Mouse (Mus musculus) macrophage (primary cell): ENCODE results near the gene Hist2h2ab. TPM values are rescaled to one million over a fixed set of nuclear protein-coding genes. Genes with fewer than 3 reads are reported as not detected.
A peak's percentile ranks its signal among the peaks of the same experiment; 100 is the strongest.
"Not testable (repeated sequence)": the region's sequence is repeated elsewhere in the genome, so short reads cannot be mapped to it uniquely, and the experiment has no call there.

ENCODE experiments used
- H3K27ac ChIP-seq: fragments of 350-480 bp; formaldehyde crosslinking; 2 replicates; pipeline ENCODE4 v1.9.0; 2021
- H3K36me3 ChIP-seq: fragments of 350-480 bp; formaldehyde crosslinking; 2 replicates; pipeline ENCODE4 v1.9.0; 2021; ENCODE audit errors: inconsistent target
- H3K4me3 ChIP-seq: fragments of 350-480 bp; formaldehyde crosslinking; 2 replicates; pipeline ENCODE4 v1.9.0; 2021; ENCODE audit errors: inconsistent target
- H3K79me2 ChIP-seq: fragments of 350-480 bp; formaldehyde crosslinking; 2 replicates; pipeline ENCODE4 v1.9.0; 2021; ENCODE audit errors: inconsistent target
- WGBS: methylation state at CpG from one replicate; pipeline ENCODE4 v1.1.7; 2026; ENCODE audit warnings: inconsistent platforms; ENCODE audit not compliant: missing documents; 5-methylcytosine and 5-hydroxymethylcytosine counted together
- polyA plus RNA-seq: library from polyadenylated mRNA; stranded (reverse); fragments of 250-400 nt; gene quantifications from 3 replicates; pipeline ENCODE4 v1.2.4, GENCODE M21; 2018; ENCODE audit warnings: inconsistent platforms

Gene Hist2h2ab
- polyA plus RNA-seq, 1 experiment from 2014 or later: not detected

DNA sequence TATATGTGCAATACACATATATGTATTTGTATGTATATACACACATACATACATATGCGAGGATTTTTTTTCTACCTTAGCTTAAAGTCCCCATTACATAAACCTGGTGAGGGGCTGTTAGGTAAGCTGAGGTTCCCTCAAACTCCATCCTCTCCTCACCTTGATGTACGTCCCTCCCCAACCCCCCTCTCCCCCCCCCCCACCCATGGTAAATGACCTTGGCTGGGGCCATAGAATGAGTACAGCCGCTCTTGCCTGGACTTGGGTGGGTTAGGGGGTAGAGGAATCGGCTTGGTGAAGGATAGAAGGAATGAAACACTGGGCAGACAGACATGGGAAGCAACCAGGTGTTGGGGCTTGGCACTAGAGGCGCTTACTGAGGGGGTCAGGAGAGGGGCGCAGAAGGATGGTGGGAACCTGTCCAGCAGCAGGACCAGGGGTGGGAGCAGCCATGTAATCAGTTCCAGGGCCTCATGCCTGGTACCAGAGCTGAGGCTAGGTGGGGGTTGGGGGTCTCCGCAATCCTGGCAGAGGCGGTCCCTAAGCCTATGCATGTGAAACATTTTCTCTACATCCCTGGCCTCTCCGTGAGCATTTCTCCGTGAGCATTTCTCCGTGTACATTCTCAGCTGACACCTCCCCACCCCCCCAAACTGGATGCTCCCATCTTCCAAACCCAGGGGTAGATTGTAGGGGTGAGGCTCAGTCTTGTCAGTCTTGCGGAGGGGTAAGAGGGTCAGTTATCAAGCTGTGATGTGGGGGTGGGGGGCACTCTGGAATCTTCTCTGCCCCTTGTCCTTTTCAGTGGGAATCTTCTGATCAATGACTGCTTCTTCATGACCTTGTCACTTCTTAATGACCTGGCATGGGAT lies 37.9 kb upstream of the Hist2h2ab start:
- 88% methylated on average over 11 of the region's 12 CpGs for WGBS
- H3K4me3 ChIP-seq: no peak overlapping the region
- H3K36me3 ChIP-seq: peaks cover 14% of the 10 kb centered on the region
- no peaks in the 10 kb centered on the region for H3K79me2 ChIP-seq
- no peak overlapping the region for H3K27ac ChIP-seq

DNA sequence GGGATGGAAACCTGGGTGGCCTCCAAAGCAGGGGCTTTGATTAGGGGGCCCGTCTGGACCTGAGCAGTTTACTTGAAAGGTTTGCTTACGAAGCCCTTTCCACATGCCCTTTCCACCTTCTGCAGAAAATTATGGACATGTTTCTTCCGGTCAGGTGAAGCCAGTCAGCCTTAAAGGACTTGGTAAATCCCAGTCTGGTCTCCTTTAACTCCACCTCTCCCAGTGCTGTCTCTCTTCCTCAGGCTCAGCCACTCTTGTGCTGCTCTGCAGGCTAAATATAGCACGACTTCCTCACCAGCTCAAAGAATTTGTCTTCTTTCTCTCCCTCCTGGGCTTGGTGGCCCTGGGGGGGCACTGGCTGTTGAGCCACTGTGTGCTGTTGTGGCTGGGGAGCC lies 37.3 kb upstream of the Hist2h2ab start:
- peaks cover 13% of the 10 kb centered on the region for H3K36me3 ChIP-seq
- no peak overlapping the region for H3K27ac ChIP-seq
- H3K79me2 ChIP-seq: no peaks in the 10 kb centered on the region
- H3K4me3 ChIP-seq: no peak overlapping the region
- WGBS: 43% methylated on average over 4 of the region's 4 CpGs

DNA sequence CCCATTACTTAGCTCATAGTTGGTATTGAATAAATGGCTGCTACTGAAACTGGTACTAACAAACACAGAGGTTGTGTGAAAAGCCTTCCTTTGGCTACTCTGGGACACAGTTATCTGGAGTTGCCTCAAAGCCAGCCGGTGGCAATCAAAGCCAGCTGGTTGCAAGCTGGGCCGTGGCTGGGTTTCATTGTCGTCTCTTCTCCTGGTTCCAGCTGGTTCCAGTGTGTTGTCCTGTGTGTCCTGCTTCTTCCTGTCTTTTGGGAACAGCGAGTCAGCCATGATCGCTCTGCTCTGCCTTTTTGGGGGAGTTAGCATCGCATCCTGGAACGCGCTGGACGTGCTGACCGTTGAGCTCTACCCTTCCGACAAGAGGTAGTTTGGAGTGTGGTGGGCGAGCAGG lies 26.7 kb upstream of the Hist2h2ab start:
- H3K27ac ChIP-seq: no peak overlapping the region
- no peak overlapping the region for H3K4me3 ChIP-seq
- WGBS: 96% methylated on average over 11 of the region's 12 CpGs
- H3K36me3 ChIP-seq: no peaks in the 10 kb centered on the region
- H3K79me2 ChIP-seq: no peaks in the 10 kb centered on the region

DNA sequence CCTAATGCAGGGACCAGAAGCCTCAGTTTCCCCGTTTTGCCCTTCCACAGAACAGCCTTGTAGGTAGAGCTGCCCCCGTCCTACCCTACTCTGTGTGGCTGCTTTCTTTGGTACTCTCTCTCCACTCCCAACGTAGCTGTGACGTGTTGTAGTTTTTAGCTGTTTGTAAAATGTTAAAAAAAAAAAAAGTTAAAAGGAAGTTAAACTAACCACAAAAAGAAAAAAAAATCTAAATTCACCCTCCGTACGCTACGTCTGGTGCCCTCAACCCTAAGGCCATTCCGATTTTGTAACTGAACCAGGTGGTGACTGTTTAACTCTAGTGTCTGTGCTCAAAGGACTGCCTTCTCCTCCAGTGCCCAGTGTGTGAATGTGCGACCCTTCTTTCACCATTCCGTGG lies 24.7 kb upstream of the Hist2h2ab start:
- 36% methylated on average over 10 of the region's 10 CpGs for WGBS
- Histone ChIP-seq H3K27ac (no peak overlapping the region), H3K79me2 (no peaks in the 10 kb centered on the region), H3K4me3 (no peak overlapping the region), H3K36me3 (no peaks in the 10 kb centered on the region)

DNA sequence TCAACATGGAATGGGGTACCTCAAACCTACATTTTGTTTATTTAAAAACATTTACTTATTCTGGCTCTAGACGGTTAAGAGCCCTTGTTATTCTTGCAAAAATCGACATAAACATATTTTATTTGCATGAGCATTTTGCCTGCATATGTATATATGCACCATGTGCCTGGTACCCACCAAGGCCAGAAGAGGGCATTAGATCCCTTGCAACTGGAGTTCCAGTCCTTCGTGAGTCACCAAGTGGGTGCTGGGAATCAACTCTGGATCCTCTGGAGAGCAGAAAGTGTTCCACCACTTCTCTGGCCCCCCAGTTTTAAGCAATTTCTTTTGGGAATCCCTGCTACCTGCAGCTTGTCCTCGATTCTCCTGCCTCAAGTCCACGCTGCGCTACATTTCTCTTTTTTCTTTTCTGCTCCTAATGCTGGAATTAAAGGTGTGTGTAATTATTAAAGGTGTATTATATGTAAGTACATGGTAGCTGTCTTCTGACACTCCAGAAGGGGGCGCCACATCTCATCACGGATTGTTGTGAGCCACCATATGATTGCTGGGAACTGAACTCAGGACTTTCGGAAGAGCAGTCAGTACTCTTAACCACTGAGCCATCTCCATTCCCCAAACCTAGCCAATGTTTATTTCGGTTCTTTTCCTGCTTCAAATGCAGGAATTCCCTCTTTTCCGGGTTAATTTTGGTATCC lies 23.9 kb upstream of the Hist2h2ab start:
- no peaks in the 10 kb centered on the region for H3K79me2 ChIP-seq
- 92% methylated on average over 11 of the region's 11 CpGs for WGBS
- no peak overlapping the region for H3K4me3 ChIP-seq
- no peaks in the 10 kb centered on the region for H3K36me3 ChIP-seq
- H3K27ac ChIP-seq: no peak overlapping the region

DNA sequence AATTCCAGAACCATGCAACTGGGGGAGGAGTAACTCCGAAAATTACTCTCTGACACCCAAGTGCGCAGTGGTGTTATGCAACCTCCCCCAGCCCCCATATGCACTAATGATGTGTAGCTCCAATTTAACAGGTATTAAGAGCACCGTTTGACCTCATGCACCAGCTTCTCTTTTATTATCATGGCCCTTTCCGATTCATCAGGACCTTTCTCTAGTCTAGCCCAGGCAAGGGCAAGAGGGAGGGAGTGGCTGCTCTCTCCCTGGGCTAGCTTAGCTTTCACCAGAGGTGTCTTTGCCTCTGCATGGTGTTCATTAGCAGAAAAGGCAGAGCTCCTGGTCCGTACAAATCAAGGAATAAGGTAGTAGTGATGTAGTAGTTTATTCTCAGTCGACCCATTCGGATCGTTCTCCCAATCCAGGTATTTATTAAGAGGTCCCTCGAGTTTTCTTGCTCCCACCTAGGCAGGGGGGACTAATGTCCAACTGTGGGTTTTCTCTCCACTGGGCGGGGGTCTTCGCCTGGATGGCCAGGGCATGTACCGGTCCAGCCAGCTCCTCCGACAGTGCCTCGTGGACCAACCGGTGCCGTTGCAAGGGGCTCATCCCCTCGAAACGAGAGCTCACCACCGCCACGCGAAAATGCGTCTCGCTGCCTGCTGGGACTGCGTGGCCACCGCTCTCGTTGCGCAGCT lies 23.1 kb upstream of the Hist2h2ab start:
- Histone ChIP-seq H3K27ac (peak overlapping the region; percentile 77; the same call in 1 of the 2 replicates), H3K4me3 (peak overlapping the region; percentile 74), H3K79me2 (no peaks in the 10 kb centered on the region), H3K36me3 (no peaks in the 10 kb centered on the region)
- 19% methylated on average over 27 of the region's 27 CpGs for WGBS

DNA sequence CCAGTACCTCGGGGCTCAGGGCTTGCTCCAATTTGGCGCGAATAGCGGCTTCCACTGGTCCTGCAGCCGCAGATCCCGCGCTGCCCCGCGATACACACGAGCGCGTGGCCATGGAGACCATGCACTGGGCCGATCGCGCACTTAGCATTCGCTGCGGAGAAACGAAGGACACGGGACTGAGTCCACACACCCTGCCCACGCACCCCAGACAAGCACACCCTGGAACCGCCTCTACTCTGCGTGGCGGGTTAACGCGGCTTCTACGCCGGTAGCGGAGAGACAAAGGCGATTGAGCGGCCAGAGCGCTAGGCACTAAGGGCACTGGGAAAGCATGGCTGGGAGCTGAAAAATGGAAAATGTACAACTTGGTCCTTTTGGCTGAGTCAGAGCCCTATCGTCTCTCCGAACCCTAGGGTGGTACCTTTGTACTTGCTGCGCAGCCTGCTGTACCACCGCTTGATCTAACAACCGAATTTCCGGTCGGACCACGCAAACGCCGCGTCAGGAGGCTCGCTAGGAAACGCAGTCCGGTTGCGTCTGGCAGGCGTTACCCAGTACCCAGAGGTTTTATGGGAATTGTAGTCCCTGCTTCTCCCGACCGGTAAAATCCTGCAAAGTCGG lies 22.4 kb upstream of the Hist2h2ab start:
- Histone ChIP-seq H3K4me3 (peak overlapping the region; percentile 74), H3K36me3 (no peaks in the 10 kb centered on the region), H3K27ac (peak overlapping the region; percentile 77), H3K79me2 (no peaks in the 10 kb centered on the region)
- WGBS: under 1% methylated on average over 50 of the region's 50 CpGs

DNA sequence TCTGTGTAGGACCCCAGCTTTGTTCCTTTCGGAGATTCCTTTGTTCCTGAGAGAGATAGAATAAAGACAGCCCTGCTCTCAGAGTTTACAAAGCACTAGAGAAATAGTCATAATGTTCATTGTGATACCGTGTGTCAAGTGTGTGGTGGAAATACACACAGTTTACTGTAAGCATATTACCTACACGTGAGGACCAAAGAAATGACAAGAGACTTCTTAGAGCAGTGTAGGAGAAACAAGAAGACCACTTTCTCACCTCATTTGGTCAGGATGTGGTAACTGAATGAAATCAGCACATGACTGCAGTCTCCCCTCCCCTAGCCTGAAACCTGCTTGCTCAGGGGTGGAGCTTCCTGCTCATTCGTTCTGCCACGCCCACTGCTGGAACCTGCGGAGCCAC lies 21.5 kb upstream of the Hist2h2ab start:
- Histone ChIP-seq H3K4me3 (peak overlapping the region; percentile 74; the same call in 1 of the 2 replicates), H3K36me3 (no peaks in the 10 kb centered on the region), H3K27ac (no peak overlapping the region), H3K79me2 (no peaks in the 10 kb centered on the region)
- 12% methylated on average over 3 of the region's 6 CpGs for WGBS

DNA sequence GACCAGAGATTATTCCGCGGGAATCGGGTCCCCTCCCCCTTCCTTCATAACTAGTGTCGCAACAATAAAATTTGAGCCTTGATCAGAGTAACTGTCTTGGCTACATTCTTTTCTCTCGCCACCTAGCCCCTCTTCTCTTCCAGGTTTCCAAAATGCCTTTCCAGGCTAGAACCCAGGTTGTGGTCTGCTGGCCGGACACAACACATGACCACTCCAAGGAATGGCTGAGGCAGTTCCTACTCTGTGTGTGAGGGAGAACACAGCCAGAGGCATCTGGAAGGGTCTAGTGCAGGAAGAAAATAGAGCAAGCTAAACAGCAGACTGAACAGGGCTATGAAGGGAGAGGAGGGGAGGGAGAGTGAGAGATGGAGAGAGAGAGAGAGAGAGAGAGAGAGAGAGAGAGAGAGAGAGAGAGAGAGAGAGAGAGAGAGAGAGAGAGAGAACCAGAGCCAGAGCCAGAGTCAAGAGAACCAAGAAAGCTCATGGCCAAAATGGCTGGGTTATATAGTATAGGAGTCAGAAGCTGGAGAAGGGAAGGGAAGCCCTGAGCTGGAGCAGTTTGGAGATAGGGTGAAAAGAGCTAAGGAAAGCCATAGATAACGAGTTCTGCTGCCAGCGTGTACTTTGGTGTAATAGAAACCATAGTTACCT lies 20.9 kb upstream of the Hist2h2ab start:
- H3K79me2 ChIP-seq: not testable (repeated sequence)
- 74% methylated on average over 3 of the region's 8 CpGs for WGBS

DNA sequence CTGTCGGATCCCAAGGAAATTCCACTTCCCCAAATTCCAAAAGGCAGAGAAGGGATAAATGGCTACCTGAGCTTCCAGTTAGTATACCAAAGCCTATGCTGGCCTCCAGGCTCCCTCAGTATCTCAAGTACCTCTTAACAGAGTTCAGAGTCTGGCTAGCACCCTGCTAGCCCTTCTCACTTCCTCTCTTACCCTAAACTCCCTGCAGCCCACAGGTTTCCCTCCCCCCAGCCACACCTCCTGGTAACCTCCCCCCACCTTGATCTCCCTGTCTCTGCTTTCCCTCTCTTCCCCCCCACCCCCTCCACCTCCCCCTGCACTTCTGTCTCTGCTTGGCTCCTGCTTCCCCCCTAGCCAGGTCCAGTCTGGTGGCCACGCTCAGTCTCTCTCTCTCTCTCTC lies 19.9 kb upstream of the Hist2h2ab start:
- H3K4me3 ChIP-seq: no peak overlapping the region
- 64% methylated on average over 1 of the region's 2 CpGs for WGBS
- no peak overlapping the region for H3K27ac ChIP-seq
- no peaks in the 10 kb centered on the region for H3K79me2 ChIP-seq
- H3K36me3 ChIP-seq: no peaks in the 10 kb centered on the region

More for the DNA sequence above, 20.9 kb upstream of the Hist2h2ab start:
- not testable (repeated sequence) for H3K4me3 ChIP-seq, H3K36me3 ChIP-seq, H3K27ac ChIP-seq

DNA sequence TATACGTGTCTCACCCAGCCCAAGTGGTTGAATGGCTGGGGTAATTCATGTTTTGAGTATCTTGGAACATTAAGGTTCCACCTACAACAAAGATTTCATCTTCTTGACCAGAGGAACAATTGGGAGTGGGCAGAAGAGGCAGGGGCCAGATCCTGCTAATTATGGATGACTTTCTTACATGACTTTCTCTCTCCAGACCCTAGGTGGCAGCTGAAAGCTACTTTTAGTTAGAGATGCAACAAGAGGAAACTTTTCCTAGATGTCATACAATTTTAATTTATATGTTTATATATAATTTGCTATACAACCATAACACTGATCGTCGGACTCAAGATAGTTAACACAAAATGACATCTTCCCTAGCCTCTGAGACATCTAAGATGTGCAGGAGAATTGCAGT lies 11.8 kb upstream of the Hist2h2ab start:
- WGBS: 76% methylated on average over 3 of the region's 3 CpGs
- Histone ChIP-seq H3K27ac (no peak overlapping the region), H3K4me3 (no peak overlapping the region), H3K36me3 (no peaks in the 10 kb centered on the region), H3K79me2 (no peaks in the 10 kb centered on the region)

DNA sequence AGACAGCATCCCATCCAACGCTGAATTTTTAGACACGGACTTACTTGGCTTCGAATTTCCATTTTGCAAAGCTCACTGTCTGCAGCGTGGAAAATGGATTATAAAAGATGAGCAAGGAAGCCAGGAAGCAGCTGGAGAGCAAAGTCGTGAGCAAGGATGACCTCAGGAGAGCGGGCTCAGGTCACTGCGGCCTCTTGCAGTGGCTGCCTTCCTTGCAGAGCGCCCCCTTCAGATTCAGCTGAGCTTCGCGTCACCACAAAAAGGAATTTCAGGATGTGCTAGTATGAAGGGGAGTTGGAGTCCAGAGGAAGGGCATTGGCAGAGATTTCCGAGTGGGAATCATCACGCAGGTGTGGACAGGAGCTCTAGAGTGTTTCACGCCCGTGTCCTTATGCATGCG lies 10.4 kb upstream of the Hist2h2ab start:
- Histone ChIP-seq H3K79me2 (no peaks in the 10 kb centered on the region), H3K27ac (no peak overlapping the region), H3K36me3 (no peaks in the 10 kb centered on the region), H3K4me3 (no peak overlapping the region)
- 56% methylated on average over 15 of the region's 15 CpGs for WGBS

DNA sequence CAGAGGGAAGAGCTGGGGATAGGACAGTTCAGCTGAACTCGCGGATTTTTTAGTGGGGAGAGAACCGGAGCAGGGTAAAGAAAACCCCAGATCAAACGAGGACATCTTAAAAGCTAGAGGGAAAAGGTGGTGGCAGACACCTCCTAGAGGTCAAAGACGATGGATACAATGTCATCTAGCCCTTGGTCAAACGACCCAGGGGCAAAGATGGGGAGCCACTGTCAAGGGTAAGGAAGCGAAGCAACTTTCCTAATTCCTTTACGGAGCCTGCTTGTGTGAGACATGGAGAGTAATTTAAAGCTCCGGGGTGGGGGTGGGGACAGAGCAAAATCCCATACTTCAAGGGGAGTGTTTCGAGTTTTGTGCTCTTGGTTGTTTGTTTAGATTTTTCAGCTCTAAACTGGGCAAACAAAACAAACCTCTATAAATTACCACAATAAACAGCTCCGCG lies 449 bp upstream of the Hist2h2ab start:
- H3K27ac ChIP-seq: peak overlapping the region; percentile 95
- under 1% methylated on average over 12 of the region's 12 CpGs for WGBS
- H3K4me3 ChIP-seq: peak overlapping the region; percentile 74
- H3K36me3 ChIP-seq: no peaks in the 10 kb centered on the region
- H3K79me2 ChIP-seq: peaks cover 27% of the 10 kb centered on the region
